Mouse (Mus musculus) intestine, embryonic 14.5 days (tissue): ENCODE results near the gene Ice1. TPM values are rescaled to one million over a fixed set of nuclear protein-coding genes. Genes with fewer than 3 reads are reported as not detected.

ENCODE experiments used
- ATAC-seq: fragments of 200-750 bp; cut with Nextera tagmentation; replicated peaks from 2 replicates; pipeline ENCODE4 v1.8.0; 2017; ENCODE audit warnings: low read depth, moderate number of reproducible peaks, moderate TSS enrichment, moderate library complexity; ENCODE audit not compliant: low FRiP score, low TSS enrichment
- DNase-seq: peaks from one replicate; pipeline ENCODE4 v3.0.0-alpha.2; 2018; ENCODE audit warnings: low spot score
- H3K27ac ChIP-seq: fragments of 300-500 bp; sonication (generic); 2 replicates; pipeline ENCODE4 v1.5.1; 2014; ENCODE audit warnings: low read depth, mild to moderate bottlenecking, control low read depth
- H3K27me3 ChIP-seq: fragments of 300-500 bp; sonication (generic); replicated peaks from 2 replicates; pipeline ENCODE4 v1.6.1; 2014; ENCODE audit warnings: low read length, control low read depth; ENCODE audit not compliant: control insufficient read depth, insufficient read depth
- H3K36me3 ChIP-seq: fragments of 300-500 bp; sonication (generic); 2 replicates; pipeline ENCODE4 v1.6.1; 2014; ENCODE audit warnings: low read length, control low read depth; ENCODE audit not compliant: control insufficient read depth, insufficient read depth
- H3K4me1 ChIP-seq: fragments of 300-500 bp; sonication (generic); replicated peaks from 2 replicates; pipeline ENCODE4 v1.6.1; 2014; ENCODE audit warnings: low read length, control low read depth, mixed read lengths; ENCODE audit not compliant: control insufficient read depth, insufficient read depth
- H3K4me2 ChIP-seq: fragments of 300-500 bp; sonication (generic); 2 replicates; pipeline ENCODE4 v1.6.1; 2014; ENCODE audit warnings: low read length
- H3K4me3 ChIP-seq: fragments of 300-500 bp; sonication (generic); 2 replicates; pipeline ENCODE4 v1.5.1; 2014; ENCODE audit warnings: low read depth, low read length, control low read depth, mixed read lengths
- H3K9ac ChIP-seq: fragments of 300-500 bp; sonication (generic); 2 replicates; pipeline ENCODE4 v1.6.1; 2014; ENCODE audit warnings: mild to moderate bottlenecking, low read length
- H3K9me3 ChIP-seq: fragments of 300-500 bp; sonication (generic); 2 replicates; pipeline ENCODE4 v1.6.1; 2016; ENCODE audit warnings: low read length, control low read depth; ENCODE audit not compliant: control insufficient read depth
- WGBS: fragments of 180-500 bp; shearing (Covaris S2); extraction: QIAGEN DNeasy Blood & Tissue Kit; methylation state at CpG from one replicate; pipeline ENCODE4 v1.1.7; 2014; 5-methylcytosine and 5-hydroxymethylcytosine counted together
- polyA plus RNA-seq: library from polyadenylated mRNA; unstranded; fragments of >200 nt; fragmentation: Nextera tagmentation; extraction: Ambion mirVana; gene quantifications from 2 replicates; pipeline ENCODE4 v1.2.1, GENCODE M21; 2014

Gene Ice1
- polyA plus RNA-seq, 1 experiment from 2014 or later, result 27.0 TPM

DNA sequence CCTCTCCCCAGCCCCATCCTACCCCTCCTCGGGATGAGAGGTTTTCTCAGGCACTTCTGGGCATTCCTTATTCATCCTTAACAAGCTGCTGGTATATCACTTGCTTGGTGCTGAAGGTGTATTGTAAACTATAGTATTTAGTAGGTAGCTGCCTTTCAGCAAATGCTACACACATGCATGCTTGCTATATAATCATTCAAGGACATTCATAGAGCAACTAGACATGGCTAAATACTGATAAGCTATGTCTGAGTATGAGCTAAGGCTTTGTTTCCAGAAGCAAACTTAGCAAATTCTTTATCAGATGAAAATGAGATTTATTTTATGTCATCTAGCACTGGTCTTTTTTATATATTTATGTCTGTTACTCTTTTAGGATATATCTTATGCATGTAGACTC is 11.8 kb downstream of the Ice1 start:
- Histone ChIP-seq H3K27me3 (no peaks in the 10 kb centered on the region), H3K4me2 (no peak overlapping the region), H3K27ac (no peak overlapping the region), H3K9me3 (no peaks in the 10 kb centered on the region), H3K4me3 (no peak overlapping the region), H3K4me1 (no peaks in the 10 kb centered on the region), H3K36me3 (peaks cover 3% of the 10 kb centered on the region; the same call in 1 of the 2 replicates), H3K9ac (no peak overlapping the region)
- WGBS, result 72% methylated on average over 1 of the region's 1 CpGs
- DNase-seq (no peak), ATAC-seq (no peak)

GRCm38 (mm10) chr13:70624445-70624844 is 13.0 kb downstream of the Ice1 start:
- Histone ChIP-seq H3K9ac (no peak overlapping the region), H3K4me3 (no peak overlapping the region), H3K4me1 (no peaks in the 10 kb centered on the region), H3K9me3 (no peaks in the 10 kb centered on the region), H3K27ac (no peak overlapping the region), H3K4me2 (no peak overlapping the region), H3K27me3 (no peaks in the 10 kb centered on the region), H3K36me3 (peaks cover 15% of the 10 kb centered on the region)
- DNase-seq, result peak; percentile 13
- ATAC-seq, result no peak
- WGBS, result 85% methylated on average over 4 of the region's 4 CpGs

DNA sequence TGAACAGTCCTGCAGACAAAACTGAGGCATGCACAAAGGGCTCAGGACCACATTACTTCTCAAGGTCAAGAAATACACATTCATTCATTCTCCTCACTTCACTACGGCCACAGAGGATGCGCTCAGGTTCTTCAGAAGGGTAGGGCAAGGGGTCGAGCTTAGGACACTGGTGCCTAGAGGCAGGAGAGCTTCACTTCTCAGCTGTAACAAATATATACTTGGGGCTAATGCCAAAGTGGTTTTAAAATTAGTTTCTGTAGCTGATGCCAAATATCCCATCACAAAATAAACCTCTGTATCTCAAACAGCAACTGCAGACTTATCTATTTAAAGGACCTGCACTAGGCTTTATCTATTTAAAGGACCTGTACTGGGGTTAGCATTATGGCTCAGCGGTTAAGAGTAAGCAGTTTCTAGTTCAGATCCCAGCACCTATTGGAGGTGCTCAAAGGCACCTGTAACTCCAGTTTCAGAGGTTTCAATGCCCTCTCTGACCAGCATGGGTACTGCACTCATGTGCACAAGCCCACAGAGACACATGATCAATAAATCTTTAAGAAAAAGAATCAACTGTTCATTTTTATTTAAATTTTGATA is 14.9 kb downstream of the Ice1 start:
- Histone ChIP-seq H3K27me3 (no peaks in the 10 kb centered on the region), H3K4me2 (no peak overlapping the region), H3K4me1 (no peaks in the 10 kb centered on the region), H3K4me3 (no peak overlapping the region), H3K9ac (no peak overlapping the region), H3K9me3 (no peaks in the 10 kb centered on the region), H3K27ac (no peak overlapping the region), H3K36me3 (peaks cover 32% of the 10 kb centered on the region)
- ATAC-seq, result no peak
- 95% methylated on average over 4 of the region's 4 CpGs for WGBS
- peak; percentile 10 for DNase-seq

DNA sequence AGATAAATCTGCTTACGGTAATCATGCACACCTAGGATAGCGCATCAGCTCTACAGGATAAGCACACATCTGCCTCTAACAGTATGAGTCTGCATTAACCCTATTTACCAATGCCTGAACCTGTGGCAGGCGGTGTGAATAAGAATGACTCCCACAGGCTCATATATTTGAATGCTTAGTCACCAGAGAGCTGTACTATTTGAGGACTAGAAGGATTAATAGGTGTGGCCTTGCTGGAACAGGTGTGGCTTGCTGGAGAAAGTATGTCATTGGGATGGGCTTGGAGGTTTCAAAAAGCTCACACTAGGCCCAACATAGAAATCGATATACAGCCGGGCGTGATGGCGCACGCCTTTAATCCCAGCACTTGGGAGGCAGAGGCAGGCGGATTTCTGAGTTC is 15.9 kb downstream of the Ice1 start:
- peaks cover 42% of the 10 kb centered on the region for H3K36me3 ChIP-seq
- no peak overlapping the region for H3K4me3 ChIP-seq
- 93% methylated on average over 9 of the region's 9 CpGs for WGBS
- DNase-seq (peak; percentile 32), ATAC-seq (no peak)
- H3K4me2 ChIP-seq, result no peak overlapping the region
- no peaks in the 10 kb centered on the region for H3K4me1 ChIP-seq
- no peak overlapping the region for H3K9ac ChIP-seq
- H3K9me3 ChIP-seq, result no peaks in the 10 kb centered on the region
- no peaks in the 10 kb centered on the region for H3K27me3 ChIP-seq
- no peak overlapping the region for H3K27ac ChIP-seq

GRCm38 (mm10) chr13:70612837-70613236 is 24.6 kb downstream of the Ice1 start:
- H3K4me3 ChIP-seq, result no peak overlapping the region
- H3K27ac ChIP-seq, result no peak overlapping the region
- H3K4me1 ChIP-seq, result no peaks in the 10 kb centered on the region
- no peaks in the 10 kb centered on the region for H3K9me3 ChIP-seq
- no peak overlapping the region for H3K9ac ChIP-seq
- H3K27me3 ChIP-seq, result no peaks in the 10 kb centered on the region
- DNase-seq, result peak; percentile 35
- no peak for ATAC-seq
- peaks cover 90% of the 10 kb centered on the region for H3K36me3 ChIP-seq
- no peak overlapping the region for H3K4me2 ChIP-seq
- 76% methylated on average over 2 of the region's 2 CpGs for WGBS

DNA sequence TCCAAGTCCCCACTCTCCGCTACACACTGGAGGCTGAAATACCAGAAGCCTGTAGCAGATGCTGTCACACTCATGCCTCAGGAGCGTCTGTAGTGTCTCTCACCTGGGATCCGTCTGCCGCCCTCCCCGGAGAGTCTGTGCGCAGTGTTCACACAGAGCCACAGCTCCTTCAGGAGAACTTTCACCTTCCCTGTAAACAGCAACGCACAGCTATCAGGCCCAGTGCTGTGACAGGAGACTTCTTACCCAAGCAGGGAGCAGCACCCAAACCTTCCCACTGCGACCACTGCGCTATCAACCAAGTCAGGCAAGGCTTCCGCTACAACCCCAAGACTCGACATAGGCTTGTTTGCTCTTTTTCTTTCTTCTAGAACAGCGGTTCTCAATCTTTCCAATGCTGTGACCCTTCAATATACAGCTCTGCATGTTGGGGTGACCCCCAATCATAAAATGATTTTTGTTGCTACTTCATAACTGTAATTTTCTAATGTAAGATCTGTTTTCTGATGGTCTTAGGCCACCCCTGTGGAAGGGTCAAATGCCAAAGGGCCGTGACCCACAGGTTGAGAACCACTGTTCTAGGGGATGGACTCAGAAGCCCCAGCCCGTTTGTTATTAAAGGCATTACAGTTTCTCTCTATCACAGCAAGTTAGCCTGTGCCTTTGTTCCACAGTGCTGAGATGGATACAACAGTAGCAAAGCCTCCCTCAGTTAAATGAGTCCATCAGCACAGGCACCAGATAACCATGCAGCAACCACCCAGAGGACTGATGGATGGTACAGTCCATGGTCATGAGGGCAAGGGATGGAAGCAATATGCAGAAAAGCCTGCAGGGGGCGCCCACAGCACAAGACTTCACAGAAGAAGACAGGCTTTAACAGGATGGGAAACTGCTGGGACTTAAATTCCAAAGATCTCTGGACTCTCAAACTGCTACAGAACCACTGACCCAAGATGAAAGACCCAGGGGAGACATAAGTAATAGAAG is 26.7 kb downstream of the Ice1 start:
- WGBS, result 86% methylated on average over 15 of the region's 15 CpGs
- peaks cover 89% of the 10 kb centered on the region for H3K36me3 ChIP-seq
- DNase-seq, result peak; percentile 83
- H3K9ac ChIP-seq, result no peak overlapping the region
- H3K27ac ChIP-seq, result no peak overlapping the region
- no peaks in the 10 kb centered on the region for H3K27me3 ChIP-seq
- no peaks in the 10 kb centered on the region for H3K4me1 ChIP-seq
- no peak overlapping the region for H3K4me2 ChIP-seq
- no peak for ATAC-seq
- no peaks in the 10 kb centered on the region for H3K9me3 ChIP-seq
- H3K4me3 ChIP-seq, result no peak overlapping the region

DNA sequence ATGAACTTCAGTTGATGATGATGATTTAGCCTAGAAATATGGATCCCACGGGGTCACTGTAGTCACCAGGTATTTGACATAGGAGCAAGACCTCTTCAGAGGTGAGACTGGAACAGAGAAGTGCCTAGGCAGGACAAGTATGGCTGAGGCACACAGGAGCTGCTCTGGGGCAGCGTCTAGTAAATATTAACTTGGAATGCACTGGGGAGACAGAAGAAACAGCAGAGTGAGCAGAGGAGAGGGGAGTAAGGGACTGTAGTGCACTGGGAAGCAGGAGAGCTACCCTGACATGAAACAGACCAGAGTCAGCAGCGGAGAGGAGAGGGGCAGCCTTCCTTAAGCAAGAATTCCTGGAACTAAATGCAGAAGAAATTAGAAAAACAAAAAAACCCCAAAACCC is 27.8 kb downstream of the Ice1 start:
- ATAC-seq (no peak), DNase-seq (peak; percentile 37)
- 85% methylated on average over 3 of the region's 3 CpGs for WGBS
- no peak overlapping the region for H3K9ac ChIP-seq
- H3K4me1 ChIP-seq, result no peaks in the 10 kb centered on the region
- H3K4me3 ChIP-seq, result no peak overlapping the region
- H3K27ac ChIP-seq, result no peak overlapping the region
- H3K9me3 ChIP-seq, result no peaks in the 10 kb centered on the region
- no peak overlapping the region for H3K4me2 ChIP-seq
- peaks cover 89% of the 10 kb centered on the region for H3K36me3 ChIP-seq
- no peaks in the 10 kb centered on the region for H3K27me3 ChIP-seq

DNA sequence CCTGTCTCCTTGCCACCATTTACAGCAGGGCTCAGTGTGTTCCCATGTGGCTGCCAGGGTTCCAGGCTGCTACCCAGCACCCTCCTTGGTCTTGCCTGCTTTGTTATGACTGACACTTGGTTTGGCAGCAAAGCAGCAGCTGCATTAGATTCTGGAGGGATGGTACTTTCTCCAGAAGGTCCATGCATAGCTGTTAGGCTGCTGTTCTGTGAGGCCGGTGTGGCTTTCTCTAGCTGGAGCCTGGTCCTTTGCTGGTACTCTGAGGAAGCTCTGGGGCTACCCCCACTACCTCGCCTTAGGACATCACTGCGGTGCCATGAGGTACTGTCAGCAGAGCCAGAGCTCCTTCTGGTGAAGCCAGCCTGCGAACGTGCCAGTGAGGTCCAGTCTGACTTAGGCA is 32.1 kb downstream of the Ice1 start:
- H3K4me2 ChIP-seq, result no peak overlapping the region
- peaks cover 99% of the 10 kb centered on the region for H3K36me3 ChIP-seq
- DNase-seq (no peak), ATAC-seq (no peak)
- 97% methylated on average over 5 of the region's 5 CpGs for WGBS
- no peak overlapping the region for H3K27ac ChIP-seq
- no peak overlapping the region for H3K9ac ChIP-seq
- no peak overlapping the region for H3K4me3 ChIP-seq
- H3K4me1 ChIP-seq, result no peaks in the 10 kb centered on the region
- H3K9me3 ChIP-seq, result no peaks in the 10 kb centered on the region
- H3K27me3 ChIP-seq, result no peaks in the 10 kb centered on the region
